ENCODE assay signal across 8 mouse cellular contexts in genomic region chr4:140358103-140358502, GRCm38 (mm10).
DNase-seq lines count a peak whose midpoint lies in the region; ATAC-seq lines count a peak whose summit lies in the region.

No protein-coding gene starts in this region.

- no peaks in the 10 kb centered on the region for H3K27me3 ChIP-seq in intestine, embryonic 14.5 days (replicated peaks; ENCODE audit: control insufficient read depth, insufficient read depth, low read length)
- no peaks in the 10 kb centered on the region for H3K27me3 ChIP-seq in intestine, embryonic 15.5 days (replicated peaks)

- no peak overlapping the region for H3K4me2 ChIP-seq in intestine, embryonic 14.5 days (ENCODE audit: low read length)
- H3K4me2 ChIP-seq in intestine, embryonic 15.5 days (replicated peaks): no peak overlapping the region

- peak; percentile 98 for DNase-seq in intestine, embryonic 14.5 days (ENCODE audit: low spot score)
- DNase-seq in NIH3T3 (ENCODE audit: low read depth): peak; percentile 85
- DNase-seq in embryo, embryonic 10.5 days (ENCODE audit: low spot score): peak; percentile 89
- DNase-seq in kidney, adult 9 months: peak; percentile 59
- DNase-seq in urinary bladder, postnatal 14 days (ENCODE audit: low spot score): peak; percentile 79
- DNase-seq in cerebellum, adult 18-20 months: no peak

- H3K27ac ChIP-seq in intestine, embryonic 14.5 days (ENCODE audit: low read depth): no peak overlapping the region
- H3K27ac ChIP-seq in intestine, embryonic 15.5 days: no peak overlapping the region

- no peaks in the 10 kb centered on the region for H3K9me3 ChIP-seq in intestine, embryonic 14.5 days (ENCODE audit: control insufficient read depth, low read length)
- no peaks in the 10 kb centered on the region for H3K9me3 ChIP-seq in intestine, embryonic 15.5 days

- H3K36me3 ChIP-seq in intestine, embryonic 14.5 days (ENCODE audit: control insufficient read depth, insufficient read depth, low read length): no peaks in the 10 kb centered on the region
- no peaks in the 10 kb centered on the region for H3K36me3 ChIP-seq in intestine, embryonic 15.5 days

- ATAC-seq in intestine, embryonic 14.5 days (replicated peaks; ENCODE audit: low FRiP score, low TSS enrichment, low read depth): no peak
- ATAC-seq in intestine, embryonic 15.5 days: no peak
- ATAC-seq in megakaryocyte-erythroid progenitor cell, adult 5-6 weeks (replicated peaks; ENCODE audit: low FRiP score, low TSS enrichment, poor library complexity, severe bottlenecking): 0 out of 2 replicates have a peak, but pooled peaks have one; percentile 50

- no peak overlapping the region for H3K9ac ChIP-seq in intestine, embryonic 14.5 days (ENCODE audit: low read length)
- no peak overlapping the region for H3K9ac ChIP-seq in intestine, embryonic 15.5 days

- 8% methylated on average over 5 of the region's 5 CpGs for WGBS in intestine, embryonic 14.5 days
- WGBS in intestine, embryonic 15.5 days: 11% methylated on average over 5 of the region's 5 CpGs

- no peaks in the 10 kb centered on the region for H3K4me1 ChIP-seq in intestine, embryonic 14.5 days (replicated peaks; ENCODE audit: control insufficient read depth, insufficient read depth, low read length)
- H3K4me1 ChIP-seq in intestine, embryonic 15.5 days (replicated peaks): no peaks in the 10 kb centered on the region

- H3K4me3 ChIP-seq in intestine, embryonic 14.5 days (ENCODE audit: low read depth, low read length): no peak overlapping the region
- H3K4me3 ChIP-seq in intestine, embryonic 15.5 days (replicated peaks): no peak overlapping the region

Comparison
In these comparisons a context has a peak if more than half of its experiments do, and no peak if none do; other contexts are left out.
1. DNase-seq: peak in intestine, embryonic 14.5 days (single experiment), NIH3T3 (single experiment), embryo, embryonic 10.5 days (single experiment), kidney, adult 9 months (single experiment) and urinary bladder, postnatal 14 days (single experiment); none in cerebellum, adult 18-20 months (0 of 2).